Mouse (Mus musculus) G1E (cell line): ENCODE data around the gene Ksr1. TPM values are rescaled to one million over a fixed set of nuclear protein-coding genes. Genes with fewer than 3 reads are reported as not detected.

Source experiments
- ATAC-seq: 2 replicates; pipeline ENCODE4 v1.8.0; 2016; ENCODE audit warnings: mild to moderate bottlenecking; ENCODE audit not compliant: insufficient number of reproducible peaks, poor library complexity, low FRiP score, severe bottlenecking; ENCODE audit errors: extremely low read depth
- DNase-seq: peaks from one replicate; pipeline ENCODE4 v3.0.0; 2012; ENCODE audit warnings: low spot score
- H3K27me3 ChIP-seq: 2 replicates; pipeline ENCODE4 v1.6.1; 2012; ENCODE audit warnings: mild to moderate bottlenecking, low read length, inconsistent platforms; ENCODE audit not compliant: insufficient read depth
- H3K36me3 ChIP-seq: replicated peaks from 2 replicates; pipeline ENCODE3; 2012; ENCODE audit warnings: mild to moderate bottlenecking, inconsistent platforms
- H3K4me1 ChIP-seq: 2 replicates; pipeline ENCODE4 v1.6.1; 2012; ENCODE audit warnings: low read depth, low read length, inconsistent platforms, mixed read lengths; ENCODE audit not compliant: insufficient read depth
- H3K4me3 ChIP-seq: 2 replicates; pipeline ENCODE4 v1.5.1; 2012; ENCODE audit warnings: low read depth, mild to moderate bottlenecking, inconsistent platforms, low read length, moderate library complexity, mixed read lengths
- H3K9me3 ChIP-seq: replicated peaks from 2 replicates; pipeline ENCODE4 v1.6.1; 2012; ENCODE audit warnings: inconsistent platforms
- CTCF ChIP-seq: IDR thresholded peaks from 2 replicates; pipeline ENCODE4 v1.5.1; 2012; ENCODE audit warnings: low read depth, low read length, inconsistent platforms, mixed read lengths
- GATA1 ChIP-seq: IDR thresholded peaks from 2 replicates; pipeline ENCODE4 v1.6.1; 2012; ENCODE audit warnings: borderline replicate concordance, low read length, inconsistent platforms, mixed read lengths
- GATA2 ChIP-seq: IDR thresholded peaks from 2 replicates; pipeline ENCODE4 v1.6.1; 2012; ENCODE audit warnings: low read depth, low read length, inconsistent platforms, borderline replicate concordance
- POLR2AphosphoS5 ChIP-seq: IDR thresholded peaks from 2 replicates; pipeline ENCODE4 v1.6.1; 2012; ENCODE audit warnings: low read depth, low read length, inconsistent platforms; ENCODE audit not compliant: insufficient replicate concordance
- TAL1 ChIP-seq: conservative IDR thresholded peaks from 2 replicates; pipeline ENCODE4 v1.6.1; 2012; ENCODE audit warnings: low read depth, low read length, inconsistent platforms, mixed read lengths
- polyA plus RNA-seq: library from polyadenylated mRNA; stranded (reverse); fragments of >175 nt; gene quantifications from 2 replicates; pipeline ENCODE4 v1.2.3, GENCODE M21; 2012
- total RNA-seq, 2 experiments: library from RNA; stranded (forward) in 1 of 2; stranded (reverse) in 1 of 2; fragments of 200-1000 nt in 1 of 2; fragments of >200 nt in 1 of 2; fragmentation: Nextera tagmentation in 1 of 2; gene quantifications; 2 replicates each; pipeline ENCODE4 v1.2.3; 2014 to 2017

The Ksr1 gene
- total and polyA plus RNA-seq, 3 experiments, result 3.3 to 9.0 (median 3.8) TPM

DNA sequence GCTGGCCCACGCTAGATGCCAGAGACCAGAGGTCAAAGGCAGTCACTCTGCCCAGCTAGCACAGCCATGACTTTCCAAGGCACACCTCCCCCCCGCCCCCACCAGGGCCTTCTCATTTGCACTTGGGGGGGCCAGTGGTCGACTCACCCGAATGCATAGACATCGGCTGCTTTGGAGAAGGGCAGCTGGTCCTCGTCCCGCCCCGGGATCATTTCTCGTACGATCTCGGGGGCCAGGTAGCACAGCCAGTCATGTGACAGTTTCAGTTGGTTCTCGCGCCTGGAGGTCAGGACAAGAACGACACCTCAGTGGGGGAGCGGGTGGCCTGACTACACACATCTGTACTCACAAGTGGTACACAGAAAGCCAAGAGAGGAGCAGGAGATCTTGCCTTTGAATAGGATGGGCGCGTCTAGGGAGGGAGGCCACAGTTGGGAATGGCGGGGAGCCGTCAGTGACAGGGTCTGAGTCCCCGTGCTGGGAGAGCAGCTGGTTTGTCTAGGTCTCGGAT lies 125.6 kb downstream of the Ksr1 start:
- no peak for TF ChIP-seq POLR2AphosphoS5
- no peak for TF ChIP-seq GATA2
- no peak for TF ChIP-seq GATA1
- no peak for TF ChIP-seq TAL1
- Histone ChIP-seq H3K27me3 (peaks cover 30% of the 10 kb centered on the region; the same call in 1 of the 2 replicates), H3K4me3 (no peak overlapping the region), H3K4me1 (peaks cover 54% of the 10 kb centered on the region), H3K9me3 (no peaks in the 10 kb centered on the region), H3K36me3 (peaks cover 27% of the 10 kb centered on the region)
- no peak for ATAC-seq
- no peak for DNase-seq

DNA sequence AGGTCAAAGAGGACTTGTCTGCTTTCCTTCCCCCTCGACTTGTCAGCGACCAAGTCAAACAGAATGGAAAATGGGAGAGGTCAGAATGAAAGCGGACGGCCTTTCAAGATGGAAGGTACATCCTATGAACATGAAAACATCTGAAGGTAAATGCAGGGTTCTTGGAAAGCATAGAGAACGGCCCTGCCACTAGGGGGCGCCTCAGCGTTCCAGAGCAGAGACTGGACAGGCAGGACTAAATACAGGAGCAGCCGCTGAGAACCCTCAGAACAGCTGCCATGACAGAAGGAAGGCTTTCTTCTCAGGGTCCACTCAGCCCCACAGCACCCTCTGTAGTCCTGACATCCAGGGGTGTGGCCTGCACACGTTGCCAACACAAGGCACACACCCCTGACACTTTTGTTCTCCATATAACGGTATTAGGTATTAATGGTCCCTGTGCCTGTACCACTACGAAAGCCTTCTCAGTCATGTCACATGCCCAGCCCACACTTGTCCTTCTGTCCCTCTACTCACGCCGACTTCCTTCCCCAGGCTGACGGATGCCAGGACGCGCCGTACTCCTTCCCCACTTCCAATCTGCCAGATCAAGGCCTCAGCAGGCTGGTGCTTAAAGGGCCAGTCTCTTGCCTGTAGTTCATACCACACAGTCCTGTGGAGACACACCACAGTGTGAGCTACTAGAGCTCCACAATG lies 126.2 kb downstream of the Ksr1 start:
- TF ChIP-seq CTCF (peak; percentile 75), POLR2AphosphoS5 (no peak)
- H3K9me3 ChIP-seq, result no peaks in the 10 kb centered on the region

DNA sequence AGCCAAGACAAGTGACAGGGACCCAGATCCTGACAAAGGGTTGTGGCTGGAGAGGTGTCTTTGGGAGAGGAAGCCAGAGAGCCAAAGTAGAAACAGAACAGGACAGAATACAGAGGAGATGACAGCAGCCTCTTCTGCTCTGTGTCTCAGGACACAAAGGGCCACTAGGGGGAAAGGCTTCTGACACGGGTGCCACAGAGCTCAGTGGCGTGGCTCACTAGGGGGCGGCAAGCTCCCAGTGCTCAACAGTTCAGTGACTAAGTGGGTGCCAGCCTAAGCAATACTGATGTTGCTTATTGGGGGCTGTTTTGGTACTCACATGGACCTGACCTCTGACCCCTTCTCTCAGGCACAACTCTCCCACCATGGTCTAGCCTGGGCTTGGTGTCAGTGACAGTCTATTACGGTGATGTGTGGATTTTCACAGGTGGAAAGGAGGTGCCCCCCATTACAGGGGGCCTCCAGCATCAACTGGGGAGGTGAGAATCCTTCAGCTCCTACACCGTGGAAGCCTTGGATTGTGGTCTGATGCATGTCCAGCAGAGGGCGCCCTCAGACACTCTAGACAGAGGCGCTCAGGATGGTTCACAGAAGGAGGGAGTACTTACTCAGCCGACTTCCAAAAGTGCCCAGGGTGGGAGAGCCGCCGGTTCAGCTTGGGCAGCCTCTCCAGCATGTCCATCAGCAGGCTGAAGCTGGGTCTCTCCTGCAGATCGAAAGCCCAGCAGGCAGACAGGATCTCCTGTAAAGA lies 127.1 kb downstream of the Ksr1 start:
- H3K9me3 ChIP-seq, result no peaks in the 10 kb centered on the region
- peak; percentile 77 for DNase-seq
- TF ChIP-seq GATA2 (no peak), GATA1 (no peak), CTCF (peak; percentile 62)
- peaks cover 67% of the 10 kb centered on the region for H3K4me1 ChIP-seq
- H3K27me3 ChIP-seq, result peaks cover 25% of the 10 kb centered on the region; the same call in 1 of the 2 replicates
- ATAC-seq, result peak; percentile 31; the same call in 1 of the 2 replicates
- no peak overlapping the region; the same call in 1 of the 2 replicates for H3K4me3 ChIP-seq
- H3K36me3 ChIP-seq, result peaks cover 27% of the 10 kb centered on the region

More for the DNA sequence above, 126.2 kb downstream of the Ksr1 start:
- Histone ChIP-seq H3K27me3 (peaks cover 26% of the 10 kb centered on the region; the same call in 1 of the 2 replicates), H3K4me3 (no peak overlapping the region), H3K4me1 (peaks cover 59% of the 10 kb centered on the region), H3K36me3 (peaks cover 27% of the 10 kb centered on the region)
- DNase-seq, result no peak
- no peak for ATAC-seq

DNA sequence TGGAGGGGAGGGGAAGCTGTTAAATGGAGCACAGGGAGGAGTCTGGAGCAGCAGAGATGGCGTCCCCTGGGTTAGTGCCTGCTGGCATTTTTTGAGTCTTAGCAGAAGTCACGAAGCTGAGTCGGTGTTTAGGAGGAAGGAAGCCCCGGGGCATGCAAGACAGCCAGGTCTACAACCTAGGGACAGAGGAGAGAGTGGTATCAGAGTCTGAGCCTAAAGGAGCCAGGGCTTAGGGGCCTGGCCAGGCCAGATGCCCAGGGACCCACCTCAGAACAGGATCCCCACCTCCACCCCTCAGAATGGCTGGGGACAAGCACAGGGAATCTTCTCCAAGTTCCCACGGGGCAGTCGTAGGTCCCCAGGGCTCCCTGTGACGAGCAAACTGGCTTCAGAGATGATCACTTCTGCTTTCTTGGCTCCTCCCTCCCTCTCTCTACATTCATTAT lies 129.0 kb downstream of the Ksr1 start:
- H3K4me1 ChIP-seq, result peaks cover 70% of the 10 kb centered on the region

DNA sequence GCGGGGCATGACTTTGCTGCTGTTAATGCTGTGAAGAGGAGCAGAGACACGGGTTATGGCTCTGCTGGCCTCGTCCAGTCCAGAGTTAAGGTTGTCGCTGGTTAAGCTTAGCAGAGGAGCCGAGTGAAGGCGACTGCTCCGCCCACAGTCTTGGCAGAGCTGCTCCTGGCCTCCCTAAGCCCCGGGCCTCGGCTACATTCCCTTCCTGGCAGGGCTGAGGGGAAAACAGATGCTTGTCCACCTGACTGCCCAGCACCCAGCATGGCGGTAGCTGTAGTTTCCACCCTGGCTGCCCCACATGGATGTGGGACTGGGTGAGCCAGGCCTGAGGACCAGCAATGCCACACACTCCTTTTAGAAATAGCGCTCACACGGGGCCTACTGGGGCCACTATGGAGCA lies 130.0 kb downstream of the Ksr1 start:
- Histone ChIP-seq H3K4me1 (peaks cover 70% of the 10 kb centered on the region), H3K27me3 (peaks cover 21% of the 10 kb centered on the region; the same call in 1 of the 2 replicates), H3K9me3 (no peaks in the 10 kb centered on the region; the same call in 1 of the 2 replicates), H3K36me3 (peaks cover 26% of the 10 kb centered on the region), H3K4me3 (no peak overlapping the region)
- DNase-seq (no peak), ATAC-seq (no peak)
- no peak for TF ChIP-seq GATA1
- no peak for TF ChIP-seq POLR2AphosphoS5
- no peak for TF ChIP-seq TAL1
- TF ChIP-seq CTCF, result no peak
- no peak for TF ChIP-seq GATA2

More for the DNA sequence above, 129.0 kb downstream of the Ksr1 start:
- H3K9me3 ChIP-seq, result no peaks in the 10 kb centered on the region; the same call in 1 of the 2 replicates
- peak overlapping the region; percentile 44; the same call in 1 of the 2 replicates for H3K4me3 ChIP-seq
- peaks cover 22% of the 10 kb centered on the region; the same call in 1 of the 2 replicates for H3K27me3 ChIP-seq
- peaks cover 27% of the 10 kb centered on the region for H3K36me3 ChIP-seq
- TF ChIP-seq TAL1, result no peak
- TF ChIP-seq CTCF, result no peak
- no peak for TF ChIP-seq GATA1
- no peak for TF ChIP-seq GATA2
- TF ChIP-seq POLR2AphosphoS5, result no peak
- DNase-seq (no peak), ATAC-seq (no peak; the same call in 1 of the 2 replicates)

DNA sequence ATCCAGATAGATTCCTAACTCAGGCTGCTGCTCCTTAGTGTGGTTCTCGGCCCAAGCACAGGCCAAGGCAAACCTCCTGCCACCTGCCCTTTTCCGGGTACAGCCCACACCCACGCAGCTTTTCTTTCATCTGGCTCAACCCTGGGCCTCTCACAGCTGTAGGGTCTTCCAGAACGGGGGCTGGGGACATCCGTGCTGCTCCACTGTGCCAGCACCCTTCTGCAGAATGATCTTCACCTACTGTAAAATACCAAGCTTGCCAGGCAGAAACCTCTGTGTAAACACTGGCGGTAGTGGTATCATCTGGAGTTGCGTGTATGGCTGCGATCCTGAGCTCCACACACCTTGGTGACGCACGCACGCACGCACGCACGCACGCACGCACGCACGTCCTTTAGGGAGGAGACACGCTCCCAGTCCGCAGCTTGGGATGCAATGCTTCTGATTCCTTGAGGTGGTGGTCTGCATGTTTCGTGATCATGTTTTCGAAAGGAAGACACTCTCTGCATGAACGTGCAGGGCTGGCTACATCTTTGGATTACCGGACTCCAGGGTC lies 130.5 kb downstream of the Ksr1 start:
- peak overlapping the region; percentile 40; the same call in 1 of the 2 replicates for H3K4me3 ChIP-seq
- ATAC-seq (no peak), DNase-seq (no peak)
- no peaks in the 10 kb centered on the region; the same call in 1 of the 2 replicates for H3K9me3 ChIP-seq
- no peak for TF ChIP-seq TAL1
- no peak for TF ChIP-seq GATA1
- no peak for TF ChIP-seq CTCF
- no peak for TF ChIP-seq GATA2
- no peak for TF ChIP-seq POLR2AphosphoS5
- peaks cover 17% of the 10 kb centered on the region; the same call in 1 of the 2 replicates for H3K27me3 ChIP-seq
- H3K4me1 ChIP-seq, result peaks cover 69% of the 10 kb centered on the region
- H3K36me3 ChIP-seq, result peaks cover 22% of the 10 kb centered on the region
